Mouse (Mus musculus) heart, adult 8-10 months (tissue): Measurements from ENCODE around the gene Rhno1. TPM values are rescaled to one million over a fixed set of nuclear protein-coding genes. Genes with fewer than 3 reads are reported as not detected.
A peak's percentile ranks its signal among the peaks of the same experiment; 100 is the strongest.
"Not testable (repeated sequence)": the region's sequence is repeated elsewhere in the genome, so short reads cannot be mapped to it uniquely, and the experiment has no call there.

Experiments used
- DNase-seq: peaks from one replicate; pipeline ENCODE4 v3.0.0; 2022; ENCODE audit warnings: low spot score
- total RNA-seq, 4 experiments: library from RNA; stranded (reverse); gene quantifications; 2 replicates each; pipeline ENCODE4 v1.2.4; 2022

Gene Rhno1
- 10 to 100 TPM in 3 of 4 experiments, 1 to 10 TPM in 1; 9.4 to 12.5 (median 10.8) TPM for total RNA-seq

DNA sequence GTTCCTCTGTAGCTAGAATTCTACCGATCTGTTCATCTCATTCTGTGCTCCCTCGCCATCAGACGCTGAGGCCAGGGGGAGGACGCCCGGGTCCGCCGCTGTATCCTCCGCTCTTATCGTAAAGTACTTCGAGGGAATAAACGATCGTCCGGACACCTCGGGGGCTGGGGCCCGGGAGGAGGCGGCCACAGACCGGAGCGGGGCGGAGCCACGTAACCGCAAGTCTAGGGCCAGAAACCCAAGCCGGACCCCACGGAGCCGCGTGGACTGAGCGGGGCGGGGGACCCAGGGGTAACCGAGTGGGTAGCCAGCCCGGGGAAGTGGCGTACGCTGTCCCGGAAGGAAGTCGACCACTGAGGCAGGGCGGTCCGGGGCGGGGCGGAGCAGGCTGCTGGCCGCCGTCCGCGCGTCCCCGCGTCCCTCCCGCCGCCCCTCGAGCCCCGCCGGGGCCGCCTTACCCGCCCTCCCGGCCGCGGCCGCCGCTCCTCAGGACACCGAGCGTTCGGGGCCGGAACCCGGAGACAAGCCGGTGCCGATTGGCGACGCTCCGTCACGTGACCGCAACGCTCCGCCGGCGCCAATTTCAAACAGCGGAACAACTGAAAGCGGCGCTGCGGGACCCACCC lies at the start of gene Rhno1, which contains the start of gene Foxm1:
Gene Rhno1 (minus strand): TSS at position 531 of the 626 bp plus-strand sequence.
Gene Foxm1 (plus strand): TSS at position 587 of the 626 bp plus-strand sequence.
- DNase-seq = peak; percentile 74

DNA sequence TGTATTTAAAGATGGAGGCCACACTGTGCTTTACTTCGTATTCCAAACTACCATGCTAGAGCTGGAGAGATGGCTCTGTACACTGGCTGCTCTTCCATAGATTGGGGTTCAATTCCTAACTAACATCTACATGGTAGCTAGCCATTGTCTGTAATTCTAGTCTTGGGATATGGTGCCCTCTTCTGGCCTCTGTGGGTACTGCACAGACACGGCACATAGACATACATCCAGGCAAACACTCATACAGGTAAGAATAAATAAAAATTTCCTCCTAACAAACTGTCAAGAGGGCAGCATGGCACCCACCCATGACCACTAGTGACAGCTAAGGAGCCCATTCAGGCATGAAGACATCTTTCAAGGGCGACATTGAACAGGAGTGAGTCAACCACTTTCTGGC lies 48.4 kb upstream of the Rhno1 start:
- DNase-seq = peak; percentile 75

DNA sequence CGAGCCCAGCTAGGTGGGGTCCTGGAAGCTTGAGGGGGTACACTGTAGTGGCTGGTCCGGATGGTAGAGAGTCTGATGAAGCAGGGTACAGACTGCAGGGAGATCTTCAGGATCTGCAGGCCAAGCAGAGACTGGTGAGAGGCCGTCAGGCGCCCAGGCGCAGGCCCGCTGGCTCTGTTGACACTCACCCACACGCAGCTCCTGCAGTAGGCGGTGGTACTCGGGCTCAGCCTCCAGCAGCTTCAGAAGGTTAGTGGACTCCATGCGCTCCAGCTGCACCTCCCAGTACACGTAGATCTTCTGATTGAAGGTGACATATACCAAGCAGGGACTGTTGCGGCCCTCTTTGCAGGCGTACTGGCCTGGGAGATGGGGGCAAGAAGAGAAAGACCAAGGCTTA lies 47.6 kb upstream of the Rhno1 start:
- no peak for DNase-seq

DNA sequence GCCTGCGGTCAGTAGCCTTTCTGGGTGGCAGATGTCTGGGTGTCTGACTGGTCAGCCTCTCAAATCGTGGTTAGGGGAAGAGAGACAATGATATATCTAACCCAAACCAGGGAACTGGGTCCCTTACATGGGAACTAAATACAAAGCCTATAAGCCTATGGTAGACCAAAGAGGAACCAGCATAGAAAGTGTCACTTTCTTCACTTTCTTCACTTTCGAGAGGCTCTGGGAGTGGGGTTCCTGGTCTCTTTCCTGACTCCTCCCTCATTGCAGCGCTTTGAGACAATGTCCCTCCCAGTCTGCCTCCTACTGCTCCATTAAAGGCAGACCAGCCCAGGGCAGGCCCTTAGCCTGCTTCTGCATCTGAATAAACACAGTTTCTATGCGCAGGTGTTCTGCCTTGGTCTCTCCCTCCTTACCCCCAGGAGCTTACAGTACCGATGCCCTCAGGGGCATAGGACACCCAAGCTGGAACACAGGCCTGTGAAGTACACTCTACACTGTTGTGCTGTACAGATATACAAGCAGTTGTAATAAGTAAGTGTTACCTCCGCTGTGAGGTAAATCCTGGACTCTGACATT lies 45.9 kb upstream of the Rhno1 start:
- DNase-seq = no peak

DNA sequence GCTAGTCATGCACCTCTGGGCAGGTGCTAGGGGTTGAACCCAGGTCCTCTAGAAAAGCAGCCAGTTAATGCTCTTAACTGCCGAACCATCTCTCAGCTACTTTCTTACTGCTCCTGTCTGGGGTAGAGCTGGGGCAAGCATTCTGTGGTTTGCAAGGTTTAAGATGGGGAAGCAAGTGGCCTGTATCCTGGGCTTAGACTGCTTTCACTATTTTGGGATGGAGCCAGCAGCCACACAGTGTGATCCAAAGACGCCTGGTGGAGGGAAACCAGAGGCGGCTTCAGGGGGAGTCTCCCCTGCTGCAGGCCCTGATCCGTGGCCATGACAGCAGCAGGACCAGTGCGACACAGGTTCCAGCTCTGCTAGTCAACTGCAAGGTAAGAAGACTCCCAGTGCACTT lies 42.0 kb upstream of the Rhno1 start:
- no peak for DNase-seq

DNA sequence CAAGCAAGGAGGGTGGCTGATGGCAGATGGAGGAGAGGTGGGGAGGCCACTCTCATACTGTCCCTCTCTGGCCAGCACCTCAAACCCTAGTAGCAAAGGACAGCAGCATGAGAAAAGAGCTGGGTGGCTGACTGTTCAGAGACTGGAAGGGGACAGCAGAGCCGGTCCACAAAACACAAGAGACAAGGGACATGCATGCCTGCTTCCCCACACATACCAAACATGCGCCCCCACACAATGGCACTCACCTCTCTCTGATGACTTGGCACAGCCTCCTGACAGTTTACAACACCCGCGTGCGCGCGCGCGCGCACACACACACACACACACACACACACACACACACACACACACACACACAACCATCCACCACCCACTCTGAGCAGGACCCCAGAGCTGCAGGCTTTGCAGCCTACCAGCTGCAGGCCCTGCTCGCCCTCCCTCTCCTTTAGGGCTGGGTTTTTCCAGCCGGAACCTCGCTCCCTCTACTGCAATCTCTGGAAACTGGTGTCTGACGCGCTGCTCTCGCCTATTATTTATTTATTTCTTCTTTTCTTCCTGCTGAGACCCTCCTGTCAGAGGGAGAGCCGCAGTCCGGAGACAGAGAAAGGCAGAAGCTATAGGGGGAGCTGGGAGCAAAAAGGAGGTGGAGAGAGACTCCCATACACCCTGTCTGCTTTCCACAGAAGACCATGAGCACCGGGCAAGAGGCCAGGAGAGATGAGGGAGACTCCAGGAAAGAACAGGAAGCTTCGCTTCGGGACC lies 36.9 kb upstream of the Rhno1 start:
- no peak for DNase-seq

DNA sequence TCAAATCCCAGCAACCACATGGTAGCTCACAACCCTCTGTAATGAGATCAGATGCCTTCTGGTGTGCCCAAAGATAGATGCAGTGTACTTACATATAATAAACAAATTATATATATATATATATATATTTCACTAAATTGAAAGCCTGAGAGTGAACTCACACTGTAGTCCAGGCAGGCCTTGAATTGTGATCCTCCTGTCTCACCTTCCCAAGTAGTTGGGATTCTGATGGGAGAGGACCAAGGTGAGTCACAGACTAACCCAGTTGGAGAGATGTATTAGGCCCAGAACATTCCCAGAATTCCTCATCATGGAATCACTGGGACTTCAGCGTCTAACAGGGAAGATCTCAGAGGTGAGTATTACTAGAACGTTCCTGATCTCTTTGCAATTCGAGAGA lies 36.3 kb upstream of the Rhno1 start, which contains the start of gene Nrip2:
Gene Nrip2 (plus strand): TSS at position 301 of the 400 bp plus-strand sequence.
- DNase-seq = no peak

DNA sequence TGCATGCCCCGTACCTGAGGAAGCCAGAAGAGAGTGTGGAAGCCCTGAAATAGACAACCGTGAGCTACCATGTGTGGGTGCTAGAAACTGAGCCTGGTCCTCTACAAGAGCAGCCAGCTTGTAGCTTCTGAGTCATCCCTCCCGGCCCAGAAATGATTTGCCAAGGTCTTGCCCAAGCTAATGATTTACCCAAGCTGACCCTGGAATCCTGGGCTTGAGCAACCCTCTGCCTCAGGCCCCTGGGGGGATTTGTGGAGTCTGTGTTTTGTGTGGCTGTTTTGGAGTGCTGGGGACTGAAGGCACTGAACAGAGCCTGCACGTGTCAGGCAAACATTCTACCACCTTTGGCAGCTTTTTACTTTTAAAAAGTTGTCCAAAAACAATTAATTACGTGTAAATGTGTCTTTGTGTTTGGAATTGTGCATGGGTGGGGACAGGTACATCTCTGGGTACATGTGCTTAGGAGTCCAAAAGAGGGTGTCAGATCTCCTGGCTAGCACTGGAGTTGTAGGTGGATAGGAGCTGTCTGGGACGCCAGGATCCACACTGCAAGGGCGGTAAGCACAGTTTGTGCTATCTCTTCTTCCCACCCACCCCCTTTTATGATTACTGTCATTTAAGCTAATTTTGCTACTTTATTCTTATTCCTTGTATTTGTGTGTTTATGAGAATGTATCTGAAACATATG lies 35.0 kb upstream of the Rhno1 start:
- no peak for DNase-seq

DNA sequence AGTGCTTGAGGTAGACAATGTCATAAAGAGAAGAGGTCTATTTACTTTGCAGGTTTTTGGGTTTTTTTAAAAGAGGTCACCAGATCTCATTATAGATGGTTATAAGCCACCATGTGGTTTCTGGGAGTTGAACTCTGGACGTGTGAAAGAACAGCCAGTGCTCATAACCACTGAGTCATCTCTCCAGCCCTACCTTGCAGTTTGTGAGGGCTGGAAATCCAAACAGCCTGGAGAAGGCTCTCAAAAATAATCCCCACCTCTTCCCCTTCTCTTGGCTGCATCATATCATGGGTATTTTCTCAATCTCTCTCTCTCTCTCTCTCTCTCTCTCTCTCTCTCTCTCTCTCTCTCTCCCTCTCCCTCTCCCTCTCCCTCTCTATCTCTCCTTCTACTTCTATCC lies 28.0 kb upstream of the Rhno1 start:
- no peak for DNase-seq

DNA sequence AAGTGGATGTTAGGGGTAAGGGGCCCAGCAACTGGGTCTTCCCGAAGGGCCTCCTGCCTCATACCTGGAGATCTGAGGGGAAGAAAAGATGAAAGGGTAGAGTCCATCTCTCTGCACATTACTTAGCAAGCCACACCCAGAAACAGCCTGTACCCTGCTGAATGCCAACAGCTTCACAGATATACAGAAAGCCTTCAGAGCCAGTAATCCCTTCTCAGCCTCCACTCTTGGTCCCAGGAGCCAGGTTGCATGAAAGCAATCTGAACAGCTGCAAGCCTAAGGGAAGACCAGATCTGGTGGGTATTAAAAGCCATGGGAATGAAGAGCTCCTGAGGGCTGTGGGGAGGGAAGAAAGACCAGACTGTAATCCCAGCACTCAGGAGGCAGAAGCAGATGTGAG lies 26.5 kb upstream of the Rhno1 start:
- no peak for DNase-seq

DNA sequence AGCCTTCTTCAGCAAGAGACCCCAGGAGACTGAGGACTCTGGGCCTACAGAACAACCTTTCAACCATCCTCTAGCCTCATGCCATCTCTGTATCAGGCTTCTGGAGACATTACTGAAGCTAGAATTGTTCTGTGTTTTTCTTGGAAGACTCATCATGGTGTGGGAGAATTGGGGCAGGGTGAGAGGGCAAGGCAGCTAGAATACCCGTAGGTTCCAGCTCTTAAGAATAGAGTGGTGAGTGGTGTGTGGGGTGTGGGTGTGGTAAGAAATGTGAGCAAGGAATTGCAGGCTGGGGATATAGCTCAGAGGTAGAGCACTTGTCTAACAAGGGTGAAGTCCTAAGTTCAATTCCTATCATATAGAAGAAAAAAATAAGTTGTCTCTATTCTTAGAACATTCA lies 22.3 kb upstream of the Rhno1 start:
- no peak for DNase-seq

DNA sequence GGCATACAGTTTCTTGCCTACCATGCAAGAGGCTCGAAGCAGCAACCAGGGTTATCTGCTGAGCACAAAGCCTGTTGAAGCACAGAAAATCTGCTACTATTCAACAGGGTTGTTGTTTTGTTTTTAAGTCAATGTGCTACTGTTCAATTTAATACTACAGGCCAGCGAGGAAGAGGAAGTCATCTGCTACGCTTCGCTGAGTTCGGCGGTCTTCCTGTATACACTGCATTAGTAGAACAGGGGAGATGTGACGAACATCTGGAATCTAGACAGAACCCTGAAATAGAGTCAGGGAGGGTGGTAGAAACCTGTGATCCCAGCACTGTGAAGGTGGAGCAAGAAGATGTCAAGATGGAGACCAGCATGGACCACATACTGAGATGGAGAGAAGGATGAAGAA lies 21.0 kb upstream of the Rhno1 start:
- DNase-seq = no peak

DNA sequence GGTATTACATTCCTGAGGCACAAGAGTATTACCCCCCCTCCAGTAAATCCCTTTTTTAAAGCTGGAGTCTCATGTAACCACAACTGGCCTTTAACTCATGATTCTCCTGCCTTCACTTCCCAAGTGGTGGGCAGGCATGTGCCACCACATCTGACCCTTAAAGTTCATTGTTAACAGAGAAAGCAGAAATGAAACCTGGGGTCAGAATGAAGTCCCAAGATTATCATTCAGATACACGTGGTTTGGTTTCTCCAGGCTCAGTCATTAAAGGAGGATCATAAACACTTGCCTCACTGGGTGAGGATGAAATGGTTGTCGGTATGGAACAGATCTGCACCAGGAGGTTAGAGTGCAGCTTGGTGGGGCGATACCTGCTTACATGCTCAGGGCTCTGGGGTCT lies 18.5 kb upstream of the Rhno1 start:
- DNase-seq = no peak

DNA sequence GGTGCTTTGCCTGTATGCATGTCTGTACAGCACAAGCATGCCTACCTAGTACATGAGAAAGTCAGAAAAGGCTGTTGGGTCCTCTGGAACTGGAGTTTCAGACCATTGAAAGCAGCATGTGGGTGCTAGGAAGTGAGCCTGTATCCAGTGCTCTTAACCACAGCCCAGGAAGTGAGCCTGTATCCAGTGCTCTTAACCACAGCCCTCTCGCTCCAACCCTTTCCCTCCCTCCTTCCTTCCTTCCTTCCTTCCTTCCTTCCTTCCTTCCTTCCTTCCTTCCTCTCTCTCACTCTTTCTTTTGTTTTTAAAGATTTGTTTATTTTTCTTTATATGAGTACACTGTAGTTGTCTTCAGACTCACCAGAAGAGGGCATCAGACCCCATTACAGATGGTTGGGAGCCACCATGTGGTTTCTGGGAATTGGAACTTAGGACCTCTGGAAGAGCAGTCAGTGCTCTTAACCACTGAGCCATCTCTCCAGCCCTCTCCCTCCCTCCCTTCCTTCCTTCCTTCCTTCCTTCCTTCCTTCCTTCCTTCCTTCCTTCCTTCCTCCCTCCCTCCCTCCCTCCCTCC lies 18.0 kb upstream of the Rhno1 start:
- not testable (repeated sequence) for DNase-seq

DNA sequence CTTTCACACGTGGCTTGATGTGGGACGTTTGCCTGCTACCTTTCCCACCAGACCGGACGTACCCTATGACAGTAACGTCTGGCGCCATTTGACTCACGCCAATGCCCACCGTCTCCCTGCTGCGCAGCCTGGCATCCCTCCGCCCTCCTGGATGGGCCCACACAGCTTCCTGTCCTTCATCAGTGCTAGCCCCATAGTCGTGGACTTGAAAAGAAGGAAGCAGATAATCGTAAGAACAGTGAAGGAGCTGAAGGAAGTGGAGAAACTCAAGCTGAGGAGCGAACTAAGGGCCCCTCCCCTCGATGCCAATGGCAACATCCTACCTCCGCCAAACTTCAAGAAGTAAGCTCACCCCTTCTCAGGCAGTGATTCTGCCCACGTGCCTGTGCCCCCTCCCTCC lies 16.9 kb upstream of the Rhno1 start:
- no peak for DNase-seq

DNA sequence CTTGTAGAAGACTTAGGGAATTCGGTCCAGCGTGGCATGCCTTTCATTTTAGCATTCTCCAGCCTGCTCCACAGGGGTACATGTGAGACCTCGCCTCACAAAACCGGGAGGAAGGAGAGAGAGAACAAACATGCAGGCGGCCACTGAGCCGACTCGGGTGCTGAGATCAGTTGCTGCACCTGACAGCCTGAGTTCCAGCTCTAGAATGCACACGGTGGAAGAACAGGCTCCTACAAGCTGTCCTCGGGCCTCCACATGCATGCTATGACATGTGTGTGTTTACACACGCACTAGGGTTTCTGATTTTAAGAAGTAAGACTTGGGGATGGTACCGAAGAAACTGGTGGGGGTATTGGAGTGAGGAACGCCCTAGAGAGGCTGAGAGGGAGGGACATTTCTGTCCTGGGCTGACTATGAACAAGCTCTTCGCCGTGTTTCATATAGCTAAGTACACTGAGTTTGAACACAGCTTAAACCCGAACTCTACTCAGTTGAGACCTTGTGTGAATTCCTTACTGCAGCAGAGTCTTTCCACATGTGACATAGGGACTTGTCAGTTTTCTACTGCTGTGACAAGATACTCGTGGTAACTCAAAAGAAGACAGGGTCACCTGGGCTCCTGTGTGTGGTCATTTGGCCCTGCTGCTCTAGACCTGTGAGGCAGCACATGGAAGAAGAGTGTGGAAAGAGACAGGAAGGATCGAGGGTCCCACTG lies 13.8 kb upstream of the Rhno1 start:
- no peak for DNase-seq

DNA sequence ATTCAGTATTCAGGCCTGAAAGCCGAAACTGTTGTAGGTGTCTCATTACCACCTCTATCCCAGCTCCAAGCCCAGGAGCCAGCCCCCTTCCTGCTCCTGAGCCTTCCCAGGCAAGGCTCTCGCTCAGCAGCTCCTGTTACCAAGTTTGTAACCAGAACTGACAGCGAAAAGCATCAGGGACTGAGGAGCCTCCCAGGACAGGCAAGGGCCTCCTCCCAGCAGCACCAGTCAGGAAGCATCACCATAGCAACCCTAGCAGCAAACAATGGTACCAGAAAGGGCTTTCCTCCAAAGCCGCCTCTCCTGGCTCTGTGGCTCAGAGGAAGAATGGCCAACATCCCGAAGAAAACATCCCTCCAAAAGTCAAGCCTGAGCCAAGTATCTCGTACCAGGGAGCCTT lies 12.5 kb upstream of the Rhno1 start, which contains the start of the genes Tex52 and Gm44596:
Gene Tex52 (plus strand): TSS at position 265 of the 400 bp plus-strand sequence.
Gene Gm44596 (plus strand): TSS at position 312 of the 400 bp plus-strand sequence.
- peak; percentile 48 for DNase-seq

DNA sequence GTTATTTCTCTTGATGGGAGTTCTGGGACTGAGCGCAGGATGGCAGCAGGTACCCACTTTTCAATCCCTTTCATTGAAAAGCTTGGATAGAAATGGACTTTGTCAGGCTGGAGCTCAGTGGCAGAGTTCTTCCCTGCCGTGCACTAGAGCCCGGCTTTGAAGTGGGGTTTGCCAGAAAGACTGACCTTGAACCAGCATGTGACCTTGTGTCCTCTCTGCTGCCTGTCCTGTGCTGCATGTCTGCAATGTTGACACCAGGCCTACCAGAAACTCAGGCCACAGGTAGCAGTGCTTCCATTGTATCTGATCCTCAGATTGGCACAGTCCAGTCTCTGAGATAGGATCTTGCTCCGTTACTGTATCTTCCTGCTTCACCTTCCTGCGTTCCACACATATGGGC lies 7.3 kb upstream of the Rhno1 start:
- no peak for DNase-seq

DNA sequence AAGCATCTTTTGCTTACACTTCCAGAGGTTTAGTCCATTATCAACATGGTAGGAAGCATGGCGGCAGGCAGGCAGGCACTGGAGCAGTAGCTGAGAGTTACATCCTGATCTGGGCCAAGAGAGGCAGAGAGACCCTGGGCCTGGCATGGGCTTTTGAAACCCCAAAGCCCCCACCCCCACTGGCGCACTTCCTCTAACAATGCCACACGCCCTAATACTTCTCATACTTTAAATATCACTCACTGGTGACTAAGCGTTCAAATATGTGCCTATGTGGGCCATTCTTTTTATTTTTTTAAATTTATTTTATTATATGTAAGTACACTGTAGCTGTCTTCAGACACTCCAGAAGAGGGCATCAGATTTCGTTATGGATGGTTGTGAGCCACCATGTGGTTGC lies 3.8 kb upstream of the Rhno1 start:
- DNase-seq = no peak

DNA sequence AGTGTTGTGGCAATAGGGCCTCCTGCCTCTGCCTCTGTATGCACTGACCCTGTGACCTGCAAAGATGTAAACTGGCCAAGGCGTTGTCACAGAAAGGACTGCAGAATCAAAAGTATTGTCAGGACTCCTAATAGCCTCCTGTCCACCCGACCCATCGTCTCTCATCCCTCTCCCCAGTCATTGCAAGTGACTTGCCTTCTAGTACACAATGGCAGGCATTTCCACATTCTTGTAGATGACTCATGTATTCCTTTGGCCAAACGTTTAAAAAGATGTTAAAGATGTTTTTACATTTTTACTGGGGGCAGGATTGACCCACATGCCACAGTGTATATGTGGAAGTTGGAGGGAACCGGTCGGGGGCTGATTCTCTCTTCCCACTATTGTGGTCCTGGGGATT lies 2.0 kb upstream of the Rhno1 start:
- DNase-seq = no peak
